Mouse (Mus musculus): ENCODE results near the gene Hemk1. TPM values are rescaled to one million over a fixed set of nuclear protein-coding genes. Genes with fewer than 3 reads are reported as not detected.

The Hemk1 gene
- 9.8 and 10.8 TPM in 2 replicates for polyA plus RNA-seq (2014; fragmentation: Nextera tagmentation; extraction: Ambion mirVana)

DNA sequence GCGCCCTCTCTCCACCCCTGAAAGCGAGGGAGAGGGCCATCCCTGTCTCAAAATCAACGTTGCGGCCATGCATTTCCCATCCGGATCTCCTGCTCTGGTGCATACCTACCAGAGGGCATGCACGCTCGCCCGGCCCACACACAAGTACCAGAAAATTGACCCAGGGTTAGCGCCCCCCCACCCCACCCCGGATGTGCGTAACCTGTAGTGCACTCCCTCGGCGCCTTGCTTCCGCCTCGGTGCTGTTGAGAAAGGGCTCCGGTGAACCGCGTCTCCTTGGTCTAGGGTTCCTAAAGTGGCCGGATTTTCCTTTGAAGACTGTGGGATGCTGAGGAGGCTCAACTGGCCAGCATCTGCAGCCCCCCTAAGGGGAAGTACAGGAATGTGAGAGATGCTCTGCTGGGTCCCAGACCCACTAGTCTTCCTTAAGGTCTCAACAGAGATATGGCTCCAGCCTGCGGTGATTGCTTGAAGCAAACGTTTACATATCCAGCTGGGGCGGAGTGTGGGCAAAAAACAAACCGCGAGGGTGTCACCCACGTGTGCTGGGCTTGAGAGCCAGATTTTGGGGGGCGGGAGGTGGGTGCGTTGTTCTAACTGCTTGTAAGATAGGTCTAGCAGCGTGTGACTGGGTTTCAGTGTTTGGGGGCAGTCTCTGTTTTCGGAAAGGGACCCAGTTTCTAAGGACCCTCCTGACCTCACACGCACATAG, at the start of gene Hemk1:
TSS of gene Hemk1 (minus strand) at position 179 of the 712 bp plus-strand sequence.
- Histone ChIP-seq H3K4me2 (ENCODE audit: low read depth, low read length) (peak within 1 kb of the TSS; percentile 96), H3K27me3 (replicated peaks; ENCODE audit: control insufficient read depth, insufficient read depth, low read length) (0 out of 2 replicates have a peak, but pooled peaks cover 2% of the 10 kb centered on the region), H3K27ac (replicated peaks; ENCODE audit: low read depth, low read length) (peak within 1 kb of the TSS; percentile 29), H3K4me3 (ENCODE audit: low read depth, low read length) (peak within 1 kb of the TSS; percentile 60), H3K4me1 (ENCODE audit: control insufficient read depth, insufficient read depth, low read length) (peaks cover 10% of the 10 kb centered on the region; the same call in 1 of the 2 replicates), H3K9ac (ENCODE audit: low read depth, low read length) (peak within 1 kb of the TSS; percentile 78), H3K9me3 (ENCODE audit: control insufficient read depth, low read length) (no peaks in the 10 kb centered on the region), H3K36me3 (ENCODE audit: control insufficient read depth, insufficient read depth, low read length) (0 out of 2 replicates have a peak, but pooled peaks cover 4% of the 10 kb centered on the region)
- peak; percentile 89 for ATAC-seq (ENCODE audit: low read depth)
- 4% methylated on average over 24 of the region's 30 CpGs for whole genome bisulfite sequencing
- DNase-seq (ENCODE audit: low spot score): peak; percentile 90

DNA sequence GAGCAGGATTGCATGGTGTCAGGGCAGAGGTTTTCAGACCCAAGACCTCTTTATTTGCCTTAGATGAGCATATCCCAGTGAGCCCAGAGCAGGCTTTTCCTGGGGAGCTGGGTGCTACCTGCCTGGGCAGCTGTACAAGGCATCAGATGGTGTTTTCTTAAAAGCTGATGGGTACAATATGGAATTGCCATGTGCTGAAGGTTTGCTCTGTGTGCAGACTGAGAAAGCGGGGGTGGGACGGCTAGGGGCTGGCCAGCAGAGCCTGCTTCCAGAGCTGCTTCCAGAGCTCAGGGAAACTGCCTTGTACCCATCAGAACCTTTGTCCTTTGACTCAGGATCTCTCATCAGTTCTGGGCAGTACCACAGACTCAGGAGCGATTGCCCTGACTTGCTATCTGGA, 49.6 kb upstream of the Hemk1 start:
- no peak overlapping the region for H3K27ac ChIP-seq (replicated peaks; ENCODE audit: low read depth, low read length)
- H3K27me3 ChIP-seq (replicated peaks; ENCODE audit: control insufficient read depth, insufficient read depth, low read length): peaks cover 24% of the 10 kb centered on the region
- 77% methylated on average over 3 of the region's 3 CpGs for WGBS
- no peak overlapping the region for H3K4me3 ChIP-seq (ENCODE audit: low read depth, low read length)
- DNase-seq (ENCODE audit: low spot score): no peak
- H3K4me2 ChIP-seq (ENCODE audit: low read depth, low read length): no peak overlapping the region
- H3K9me3 ChIP-seq (ENCODE audit: control insufficient read depth, low read length): no peaks in the 10 kb centered on the region
- H3K9ac ChIP-seq (ENCODE audit: low read depth, low read length): no peak overlapping the region
- no peak for ATAC-seq (ENCODE audit: low read depth)
- H3K4me1 ChIP-seq (ENCODE audit: control insufficient read depth, insufficient read depth, low read length): no peaks in the 10 kb centered on the region
- H3K36me3 ChIP-seq (ENCODE audit: control insufficient read depth, insufficient read depth, low read length): no peaks in the 10 kb centered on the region

DNA sequence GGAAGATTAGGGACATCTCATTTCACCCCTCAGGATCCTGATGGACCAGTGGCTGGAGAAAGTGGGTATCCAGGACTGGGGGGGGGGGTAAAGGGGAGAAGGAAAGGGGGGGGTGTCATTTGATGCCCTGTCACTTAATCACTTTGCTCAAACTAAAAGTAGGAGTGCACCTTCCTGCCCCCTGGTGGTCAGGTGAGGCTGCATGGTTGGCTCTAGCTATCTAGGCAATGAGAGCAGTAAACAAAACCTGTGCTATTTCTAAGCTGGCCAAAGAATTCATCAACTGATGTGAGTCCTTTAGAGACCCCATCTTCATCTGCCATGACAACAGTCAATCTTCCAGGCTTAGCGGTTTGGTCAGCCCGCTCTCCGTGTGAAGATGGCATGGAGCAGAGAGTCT, 48.6 kb upstream of the Hemk1 start:
- H3K9ac ChIP-seq (ENCODE audit: low read depth, low read length): no peak overlapping the region
- no peak overlapping the region for H3K4me2 ChIP-seq (ENCODE audit: low read depth, low read length)
- H3K4me3 ChIP-seq (ENCODE audit: low read depth, low read length): no peak overlapping the region
- H3K27ac ChIP-seq (replicated peaks; ENCODE audit: low read depth, low read length): no peak overlapping the region
- no peaks in the 10 kb centered on the region for H3K4me1 ChIP-seq (ENCODE audit: control insufficient read depth, insufficient read depth, low read length)
- 54% methylated on average over 3 of the region's 3 CpGs for WGBS
- DNase-seq (ENCODE audit: low spot score) (no peak), ATAC-seq (ENCODE audit: low read depth) (no peak)
- H3K27me3 ChIP-seq (replicated peaks; ENCODE audit: control insufficient read depth, insufficient read depth, low read length): peaks cover 34% of the 10 kb centered on the region
- H3K9me3 ChIP-seq (ENCODE audit: control insufficient read depth, low read length): no peaks in the 10 kb centered on the region
- no peaks in the 10 kb centered on the region for H3K36me3 ChIP-seq (ENCODE audit: control insufficient read depth, insufficient read depth, low read length)

- 29% methylated on average over 3 of the region's 3 CpGs for WGBS
- H3K4me3 ChIP-seq (ENCODE audit: low read depth, low read length): no peak overlapping the region
- DNase-seq (ENCODE audit: low spot score): no peak
- no peak for ATAC-seq (ENCODE audit: low read depth)
- H3K27me3 ChIP-seq (replicated peaks; ENCODE audit: control insufficient read depth, insufficient read depth, low read length): peaks cover 56% of the 10 kb centered on the region
- no peaks in the 10 kb centered on the region for H3K9me3 ChIP-seq (ENCODE audit: control insufficient read depth, low read length)
- no peak overlapping the region for H3K27ac ChIP-seq (replicated peaks; ENCODE audit: low read depth, low read length)
- no peak overlapping the region for H3K9ac ChIP-seq (ENCODE audit: low read depth, low read length)
- H3K4me1 ChIP-seq (ENCODE audit: control insufficient read depth, insufficient read depth, low read length): no peaks in the 10 kb centered on the region
- H3K4me2 ChIP-seq (ENCODE audit: low read depth, low read length): no peak overlapping the region
- no peaks in the 10 kb centered on the region for H3K36me3 ChIP-seq (ENCODE audit: control insufficient read depth, insufficient read depth, low read length)
Observed at GRCm38 (mm10) chr9:107384396-107384795, 46.2 kb upstream of the Hemk1 start.

- DNase-seq (ENCODE audit: low spot score) (peak; percentile 60), ATAC-seq (ENCODE audit: low read depth) (no peak)
- Histone ChIP-seq H3K27ac (replicated peaks; ENCODE audit: low read depth, low read length) (no peak overlapping the region), H3K27me3 (replicated peaks; ENCODE audit: control insufficient read depth, insufficient read depth, low read length) (peaks cover 82% of the 10 kb centered on the region), H3K4me1 (ENCODE audit: control insufficient read depth, insufficient read depth, low read length) (no peaks in the 10 kb centered on the region), H3K9ac (ENCODE audit: low read depth, low read length) (no peak overlapping the region), H3K4me2 (ENCODE audit: low read depth, low read length) (no peak overlapping the region), H3K4me3 (ENCODE audit: low read depth, low read length) (no peak overlapping the region), H3K9me3 (ENCODE audit: control insufficient read depth, low read length) (no peaks in the 10 kb centered on the region), H3K36me3 (ENCODE audit: control insufficient read depth, insufficient read depth, low read length) (no peaks in the 10 kb centered on the region)
- 11% methylated on average over 8 of the region's 8 CpGs for WGBS
Observed at GRCm38 (mm10) chr9:107381723-107382122, 43.6 kb upstream of the Hemk1 start.

DNA sequence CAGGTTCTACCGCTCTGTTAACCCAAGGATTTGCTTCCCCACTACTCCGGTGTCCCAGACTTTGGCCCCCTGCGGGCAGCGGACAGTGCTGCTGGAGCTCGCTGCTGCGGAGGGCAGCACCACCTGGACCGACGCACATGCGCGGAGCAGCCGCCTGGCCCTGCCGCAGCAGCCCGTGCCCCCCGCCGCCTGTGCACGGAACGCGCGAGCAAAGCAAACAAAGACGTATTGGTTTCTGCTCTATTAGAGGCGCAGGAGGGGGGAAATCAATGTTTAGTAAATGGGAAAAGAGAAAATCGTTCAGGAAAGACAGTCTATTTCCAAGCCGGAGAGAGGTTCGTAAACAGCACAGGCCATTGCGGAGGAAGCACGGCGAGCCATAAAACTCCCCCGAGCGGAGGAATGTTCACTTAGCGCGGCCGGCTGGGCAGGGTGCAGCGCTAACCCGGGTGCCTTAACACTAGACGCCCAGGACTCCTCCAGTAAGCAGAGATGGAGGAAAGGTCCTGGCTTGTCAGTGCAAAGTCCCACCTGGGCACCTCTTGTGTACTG, 39.9 kb upstream of the Hemk1 start:
- peaks cover 81% of the 10 kb centered on the region for H3K27me3 ChIP-seq (replicated peaks; ENCODE audit: control insufficient read depth, insufficient read depth, low read length)
- DNase-seq (ENCODE audit: low spot score) (peak; percentile 28), ATAC-seq (ENCODE audit: low read depth) (peak; percentile 57; the same call in 1 of the 2 replicates)
- H3K9ac ChIP-seq (ENCODE audit: low read depth, low read length): no peak overlapping the region
- peak overlapping the region; percentile 70 for H3K4me2 ChIP-seq (ENCODE audit: low read depth, low read length)
- no peak overlapping the region for H3K27ac ChIP-seq (replicated peaks; ENCODE audit: low read depth, low read length)
- WGBS: 0% methylated on average over 34 of the region's 35 CpGs
- H3K9me3 ChIP-seq (ENCODE audit: control insufficient read depth, low read length): no peaks in the 10 kb centered on the region
- H3K4me3 ChIP-seq (ENCODE audit: low read depth, low read length): peak overlapping the region; percentile 41
- H3K36me3 ChIP-seq (ENCODE audit: control insufficient read depth, insufficient read depth, low read length): no peaks in the 10 kb centered on the region
- H3K4me1 ChIP-seq (ENCODE audit: control insufficient read depth, insufficient read depth, low read length): no peaks in the 10 kb centered on the region

GRCm38 (mm10) chr9:107375451-107375850, 37.3 kb upstream of the Hemk1 start:
- WGBS: 21% methylated on average over 5 of the region's 5 CpGs
- H3K27me3 ChIP-seq (replicated peaks; ENCODE audit: control insufficient read depth, insufficient read depth, low read length): peaks cover 56% of the 10 kb centered on the region

DNA sequence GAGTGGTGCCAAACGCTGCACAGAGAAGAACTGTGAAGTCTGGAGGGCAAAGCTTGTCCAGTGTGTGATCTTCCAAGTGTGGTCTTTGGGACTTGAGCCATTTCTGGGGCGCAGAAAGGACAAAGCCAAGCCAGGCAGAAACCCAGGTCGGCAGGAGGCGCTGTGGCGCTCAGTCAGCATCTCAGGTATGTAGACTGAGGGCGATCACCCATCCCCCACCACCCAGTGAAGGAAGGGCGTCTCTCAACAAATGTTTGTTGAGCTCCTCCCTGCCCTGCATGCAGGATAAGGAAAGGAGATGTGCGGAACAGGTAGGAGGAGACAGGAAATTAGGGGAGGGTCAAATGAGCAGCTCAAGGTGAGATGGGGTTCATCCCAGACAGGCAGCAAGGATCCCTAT, 36.5 kb upstream of the Hemk1 start:
- peaks cover 48% of the 10 kb centered on the region for H3K27me3 ChIP-seq (replicated peaks; ENCODE audit: control insufficient read depth, insufficient read depth, low read length)
- H3K9ac ChIP-seq (ENCODE audit: low read depth, low read length): no peak overlapping the region
- H3K4me2 ChIP-seq (ENCODE audit: low read depth, low read length): no peak overlapping the region
- no peaks in the 10 kb centered on the region for H3K9me3 ChIP-seq (ENCODE audit: control insufficient read depth, low read length)
- 5% methylated on average over 8 of the region's 8 CpGs for WGBS
- no peaks in the 10 kb centered on the region for H3K36me3 ChIP-seq (ENCODE audit: control insufficient read depth, insufficient read depth, low read length)
- no peak overlapping the region for H3K4me3 ChIP-seq (ENCODE audit: low read depth, low read length)
- no peak overlapping the region for H3K27ac ChIP-seq (replicated peaks; ENCODE audit: low read depth, low read length)
- H3K4me1 ChIP-seq (ENCODE audit: control insufficient read depth, insufficient read depth, low read length): no peaks in the 10 kb centered on the region
- ATAC-seq (ENCODE audit: low read depth): no peak
- DNase-seq (ENCODE audit: low spot score): no peak

More at GRCm38 (mm10) chr9:107375451-107375850, 37.3 kb upstream of the Hemk1 start:
- Histone ChIP-seq H3K4me3 (ENCODE audit: low read depth, low read length) (no peak overlapping the region), H3K4me2 (ENCODE audit: low read depth, low read length) (no peak overlapping the region), H3K9ac (ENCODE audit: low read depth, low read length) (no peak overlapping the region), H3K36me3 (ENCODE audit: control insufficient read depth, insufficient read depth, low read length) (no peaks in the 10 kb centered on the region), H3K4me1 (ENCODE audit: control insufficient read depth, insufficient read depth, low read length) (no peaks in the 10 kb centered on the region), H3K9me3 (ENCODE audit: control insufficient read depth, low read length) (no peaks in the 10 kb centered on the region), H3K27ac (replicated peaks; ENCODE audit: low read depth, low read length) (no peak overlapping the region)
- no peak for DNase-seq (ENCODE audit: low spot score)
- no peak for ATAC-seq (ENCODE audit: low read depth)
